Mouse (Mus musculus) embryonic facial prominence, embryonic 12.5 days (tissue): ENCODE measurements around the gene Igfbp6. TPM values are rescaled to one million over a fixed set of nuclear protein-coding genes. Genes with fewer than 3 reads are reported as not detected.

ENCODE experiments used
- ATAC-seq: fragments of 200-750 bp; cut with Nextera tagmentation; 2 replicates; pipeline ENCODE4 v1.8.0; 2017; ENCODE audit not compliant: insufficient number of reproducible peaks, insufficient read depth, low FRiP score, low TSS enrichment
- H3K27ac ChIP-seq: fragments of 300-500 bp; sonication (generic); 2 replicates; pipeline ENCODE4 v1.5.1; 2016; ENCODE audit warnings: mild to moderate bottlenecking
- H3K27me3 ChIP-seq: fragments of 300-500 bp; sonication (generic); 2 replicates; pipeline ENCODE4 v1.6.1; 2016; ENCODE audit warnings: mild to moderate bottlenecking, moderate library complexity
- H3K36me3 ChIP-seq: fragments of 300-500 bp; sonication (generic); 2 replicates; pipeline ENCODE4 v1.6.1; 2016; ENCODE audit warnings: mild to moderate bottlenecking
- H3K4me1 ChIP-seq: fragments of 300-500 bp; sonication (generic); 2 replicates; pipeline ENCODE4 v1.6.1; 2016
- H3K4me2 ChIP-seq: fragments of 300-500 bp; sonication (generic); replicated peaks from 2 replicates; pipeline ENCODE4 v1.6.1; 2016; ENCODE audit warnings: mild to moderate bottlenecking, moderate library complexity
- H3K4me3 ChIP-seq: fragments of 300-500 bp; sonication (generic); 2 replicates; pipeline ENCODE4 v1.5.1; 2016; ENCODE audit warnings: mild to moderate bottlenecking
- H3K9ac ChIP-seq: fragments of 300-500 bp; sonication (generic); 2 replicates; pipeline ENCODE4 v1.6.1; 2016; ENCODE audit warnings: mild to moderate bottlenecking, moderate library complexity
- H3K9me3 ChIP-seq: fragments of 300-500 bp; sonication (generic); 2 replicates; pipeline ENCODE4 v1.6.1; 2016; ENCODE audit warnings: mild to moderate bottlenecking, moderate library complexity
- WGBS: fragments of 180-500 bp; shearing (Covaris S2); methylation state at CpG from one replicate; pipeline ENCODE4 v1.1.7; 2016; 5-methylcytosine and 5-hydroxymethylcytosine counted together
- polyA plus RNA-seq: library from polyadenylated mRNA; unstranded; fragments of >200 nt; fragmentation: Nextera tagmentation; extraction: Ambion mirVana; gene quantifications from 2 replicates; pipeline ENCODE4 v1.2.1, GENCODE M21; 2016

Igfbp6 gene
- polyA plus RNA-seq, 1 experiment from 2014 or later = 0.92 TPM

DNA sequence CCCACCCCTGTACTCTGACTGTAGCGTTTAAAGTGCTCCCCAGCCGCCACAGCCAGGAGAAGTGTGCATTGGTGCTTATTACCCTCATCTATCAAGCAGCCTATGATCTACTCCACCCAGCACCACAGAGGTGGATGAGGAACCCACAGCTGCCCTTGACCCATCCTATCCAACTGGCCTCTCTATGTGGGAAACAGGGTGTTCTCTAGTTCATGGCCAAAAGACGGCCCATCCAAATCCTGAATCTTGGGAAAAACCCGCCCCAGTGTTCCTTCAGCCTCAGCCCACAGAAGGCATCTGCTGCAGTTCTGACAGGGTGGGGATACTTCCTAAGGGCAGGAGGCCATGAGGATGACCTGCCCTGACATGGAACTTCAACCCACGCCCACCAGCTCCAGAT lies 23.6 kb upstream of the Igfbp6 start:
- Histone ChIP-seq H3K27ac (no peak overlapping the region), H3K4me2 (no peak overlapping the region), H3K36me3 (peaks cover 72% of the 10 kb centered on the region), H3K9ac (no peak overlapping the region), H3K4me3 (no peak overlapping the region), H3K27me3 (no peaks in the 10 kb centered on the region), H3K4me1 (no peaks in the 10 kb centered on the region), H3K9me3 (no peaks in the 10 kb centered on the region)
- ATAC-seq = no peak
- WGBS = 91% methylated on average over 5 of the region's 5 CpGs

DNA sequence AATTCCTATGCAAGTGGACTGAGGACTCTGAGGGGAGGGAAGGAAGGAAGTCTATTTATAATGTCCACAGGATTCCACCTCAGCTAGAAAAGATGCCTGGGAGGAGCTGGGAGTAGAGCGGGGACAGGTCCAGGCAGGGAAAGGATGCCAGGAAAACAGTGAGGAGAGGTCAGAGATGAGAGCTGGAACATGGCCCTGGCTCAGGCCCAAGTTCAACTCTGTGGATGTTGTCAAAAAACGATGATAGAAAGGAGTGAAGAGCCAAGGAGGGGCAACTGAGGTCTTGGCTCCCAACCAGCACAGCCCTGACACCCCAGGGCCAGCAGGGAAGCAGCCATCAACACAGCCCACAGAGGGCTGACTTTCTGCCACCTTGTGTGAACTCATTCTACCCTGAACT lies 17.9 kb upstream of the Igfbp6 start:
- Histone ChIP-seq H3K27ac (no peak overlapping the region), H3K27me3 (no peaks in the 10 kb centered on the region), H3K4me3 (no peak overlapping the region), H3K4me2 (no peak overlapping the region), H3K36me3 (peaks cover 73% of the 10 kb centered on the region), H3K9me3 (no peaks in the 10 kb centered on the region), H3K9ac (0 out of 2 replicates have a peak overlapping the region, but pooled peaks have one; percentile 7), H3K4me1 (no peaks in the 10 kb centered on the region)
- 83% methylated on average over 2 of the region's 2 CpGs for WGBS
- ATAC-seq = no peak

DNA sequence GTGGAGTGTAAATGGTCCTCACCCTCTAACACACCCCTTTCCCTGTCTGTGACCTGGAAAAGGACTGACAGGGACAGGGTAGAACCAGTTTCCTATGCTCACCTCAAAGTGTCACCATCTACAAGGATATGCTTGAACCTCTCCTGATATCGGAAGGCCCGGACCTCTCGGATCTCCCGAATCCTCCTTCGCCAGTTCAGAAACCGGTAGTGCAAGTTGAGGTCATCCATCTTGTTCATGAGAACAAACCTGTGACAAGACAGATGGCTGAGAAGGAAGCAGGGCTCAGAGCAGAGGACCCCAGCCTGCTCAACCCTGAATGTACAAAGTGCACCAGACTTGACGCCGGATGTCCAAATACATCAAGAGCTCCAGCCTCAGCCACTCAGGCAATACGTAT lies 10.8 kb upstream of the Igfbp6 start:
- Histone ChIP-seq H3K27ac (no peak overlapping the region), H3K27me3 (no peaks in the 10 kb centered on the region), H3K36me3 (peaks cover 51% of the 10 kb centered on the region), H3K9ac (no peak overlapping the region), H3K4me2 (no peak overlapping the region), H3K9me3 (no peaks in the 10 kb centered on the region), H3K4me1 (peaks cover 13% of the 10 kb centered on the region), H3K4me3 (no peak overlapping the region)
- WGBS = 91% methylated on average over 9 of the region's 9 CpGs
- no peak for ATAC-seq

DNA sequence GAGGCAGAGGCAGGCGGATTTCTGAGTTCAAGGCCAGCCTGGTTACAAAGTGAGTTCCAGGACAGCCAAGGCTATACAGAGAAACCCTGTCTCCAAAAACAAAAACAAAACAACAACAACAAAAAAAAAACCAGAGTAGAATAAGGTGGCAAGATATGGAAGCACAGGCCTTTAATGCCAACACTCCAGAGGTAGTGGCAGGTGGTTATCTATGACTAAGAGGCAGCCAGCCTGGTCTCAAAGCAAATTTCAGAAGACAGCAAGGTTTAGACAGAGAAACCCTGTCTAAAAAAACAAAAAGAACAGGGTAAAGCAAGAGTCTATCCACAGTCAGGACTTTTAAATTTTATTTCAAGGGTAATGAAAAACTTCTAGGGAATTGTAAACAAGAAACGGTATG lies 9.5 kb upstream of the Igfbp6 start:
- peak overlapping the region; percentile 81; the same call in 1 of the 2 replicates for H3K4me2 ChIP-seq
- no peak overlapping the region for H3K27ac ChIP-seq
- no peaks in the 10 kb centered on the region for H3K9me3 ChIP-seq
- H3K27me3 ChIP-seq = no peaks in the 10 kb centered on the region
- no peak overlapping the region for H3K4me3 ChIP-seq
- ATAC-seq = no peak
- 77% methylated on average over 2 of the region's 2 CpGs for WGBS
- H3K4me1 ChIP-seq = peaks cover 13% of the 10 kb centered on the region
- H3K9ac ChIP-seq = no peak overlapping the region
- peaks cover 38% of the 10 kb centered on the region for H3K36me3 ChIP-seq

DNA sequence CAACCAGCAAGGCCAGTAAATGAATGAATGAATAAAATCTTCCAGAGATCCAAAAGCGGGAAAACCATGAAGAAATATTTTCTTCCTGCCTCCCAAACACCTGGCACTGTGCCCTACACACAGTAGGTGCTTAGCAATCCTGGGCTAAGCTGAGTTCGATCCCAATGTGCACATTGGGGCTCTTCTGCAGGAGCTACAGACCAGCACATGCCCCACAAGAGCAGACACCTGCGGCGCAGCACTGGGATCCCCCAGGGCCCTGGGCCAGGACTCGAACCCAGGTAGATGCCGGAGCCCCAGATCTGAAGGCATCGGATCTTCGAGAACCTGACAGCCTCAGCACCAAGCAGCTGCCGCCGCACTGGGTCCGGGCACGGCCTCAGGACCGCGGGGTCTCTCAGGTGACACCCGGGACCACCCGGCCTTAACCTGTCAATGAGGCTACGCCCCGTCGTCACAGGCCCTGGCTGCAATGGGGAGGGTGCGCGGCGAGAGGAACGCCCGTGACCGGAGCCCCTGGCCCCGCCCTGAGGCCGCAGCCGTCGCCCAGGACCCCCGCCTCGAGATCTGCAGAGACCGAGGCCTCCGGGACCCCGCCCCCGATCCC lies 8.5 kb upstream of the Igfbp6 start:
- Histone ChIP-seq H3K36me3 (peaks cover 28% of the 10 kb centered on the region), H3K9me3 (no peaks in the 10 kb centered on the region), H3K9ac (peak overlapping the region; percentile 71), H3K27me3 (no peaks in the 10 kb centered on the region), H3K4me1 (peaks cover 13% of the 10 kb centered on the region), H3K4me2 (peak overlapping the region; percentile 81), H3K27ac (peak overlapping the region; percentile 72; the same call in 1 of the 2 replicates), H3K4me3 (peak overlapping the region; percentile 72)
- ATAC-seq = peak; percentile 24
- WGBS = 2% methylated on average over 35 of the region's 35 CpGs

DNA sequence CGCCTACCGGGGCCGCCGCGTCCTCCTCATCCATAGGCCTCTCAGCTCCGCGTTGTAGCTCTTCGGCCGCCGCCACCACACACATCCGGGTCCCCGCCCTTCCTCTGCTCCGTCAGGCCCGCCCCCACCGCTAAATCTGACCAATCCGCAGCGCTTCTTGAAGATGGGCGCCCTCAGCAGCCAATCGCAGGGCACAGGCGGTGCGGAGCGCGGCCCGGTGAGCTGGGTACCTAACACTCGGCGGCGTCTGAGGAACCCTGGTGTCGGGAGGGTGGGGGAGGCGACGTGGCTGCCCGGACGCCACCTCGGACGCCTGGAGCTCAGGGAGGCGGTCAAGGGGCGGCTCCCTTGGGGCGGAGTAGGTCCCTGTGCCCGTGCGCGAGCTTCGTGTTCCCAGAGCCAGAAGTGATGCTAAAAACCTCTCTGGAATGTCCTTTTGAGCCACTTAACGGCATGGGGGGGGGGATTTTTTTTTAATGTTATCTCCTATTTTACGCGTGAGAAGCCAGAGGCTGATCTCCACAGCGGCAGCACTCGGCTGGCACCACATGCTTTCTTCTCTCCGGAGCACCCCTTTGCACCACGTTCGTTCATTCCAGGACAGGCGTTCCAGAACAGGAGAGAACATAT lies 7.9 kb upstream of the Igfbp6 start, which contains the start of gene Spryd3:
Gene Spryd3 (minus strand): TSS at position 106 of the 630 bp plus-strand sequence.
- ATAC-seq = peak; percentile 98
- H3K9me3 ChIP-seq = no peaks in the 10 kb centered on the region
- peaks cover 22% of the 10 kb centered on the region for H3K36me3 ChIP-seq
- peak within 1 kb of the TSS; percentile 72; the same call in 1 of the 2 replicates for H3K27ac ChIP-seq
- peaks cover 13% of the 10 kb centered on the region for H3K4me1 ChIP-seq
- peak within 1 kb of the TSS; percentile 81 for H3K4me2 ChIP-seq
- H3K4me3 ChIP-seq = peak within 1 kb of the TSS; percentile 72
- H3K27me3 ChIP-seq = no peaks in the 10 kb centered on the region
- under 1% methylated on average over 50 of the region's 50 CpGs for WGBS
- H3K9ac ChIP-seq = peak within 1 kb of the TSS; percentile 71

DNA sequence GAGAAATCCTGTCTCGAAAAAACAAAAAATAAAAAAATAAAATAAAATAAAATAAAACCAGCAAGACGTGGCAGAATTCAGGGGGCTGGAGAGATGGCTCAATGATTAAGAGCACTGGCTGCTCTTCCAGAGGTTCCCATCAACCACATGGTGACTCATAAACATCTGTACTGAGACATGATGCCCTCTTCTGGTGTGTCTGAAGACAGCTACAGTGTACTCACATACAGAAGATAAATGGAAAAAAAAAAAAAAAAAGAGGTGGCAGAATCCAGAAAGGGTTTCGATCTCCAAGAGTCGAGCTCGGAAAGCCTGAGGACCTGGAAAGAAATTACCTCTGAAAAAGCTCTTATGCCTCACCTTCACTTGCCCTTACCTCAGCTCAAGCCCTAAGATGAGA lies 3.0 kb upstream of the Igfbp6 start:
- Histone ChIP-seq H3K4me1 (peaks cover 14% of the 10 kb centered on the region), H3K9ac (no peak overlapping the region), H3K36me3 (no peaks in the 10 kb centered on the region), H3K4me2 (no peak overlapping the region), H3K27ac (no peak overlapping the region), H3K27me3 (peaks cover 40% of the 10 kb centered on the region), H3K4me3 (no peak overlapping the region), H3K9me3 (no peaks in the 10 kb centered on the region)
- 91% methylated on average over 5 of the region's 5 CpGs for WGBS
- no peak for ATAC-seq

DNA sequence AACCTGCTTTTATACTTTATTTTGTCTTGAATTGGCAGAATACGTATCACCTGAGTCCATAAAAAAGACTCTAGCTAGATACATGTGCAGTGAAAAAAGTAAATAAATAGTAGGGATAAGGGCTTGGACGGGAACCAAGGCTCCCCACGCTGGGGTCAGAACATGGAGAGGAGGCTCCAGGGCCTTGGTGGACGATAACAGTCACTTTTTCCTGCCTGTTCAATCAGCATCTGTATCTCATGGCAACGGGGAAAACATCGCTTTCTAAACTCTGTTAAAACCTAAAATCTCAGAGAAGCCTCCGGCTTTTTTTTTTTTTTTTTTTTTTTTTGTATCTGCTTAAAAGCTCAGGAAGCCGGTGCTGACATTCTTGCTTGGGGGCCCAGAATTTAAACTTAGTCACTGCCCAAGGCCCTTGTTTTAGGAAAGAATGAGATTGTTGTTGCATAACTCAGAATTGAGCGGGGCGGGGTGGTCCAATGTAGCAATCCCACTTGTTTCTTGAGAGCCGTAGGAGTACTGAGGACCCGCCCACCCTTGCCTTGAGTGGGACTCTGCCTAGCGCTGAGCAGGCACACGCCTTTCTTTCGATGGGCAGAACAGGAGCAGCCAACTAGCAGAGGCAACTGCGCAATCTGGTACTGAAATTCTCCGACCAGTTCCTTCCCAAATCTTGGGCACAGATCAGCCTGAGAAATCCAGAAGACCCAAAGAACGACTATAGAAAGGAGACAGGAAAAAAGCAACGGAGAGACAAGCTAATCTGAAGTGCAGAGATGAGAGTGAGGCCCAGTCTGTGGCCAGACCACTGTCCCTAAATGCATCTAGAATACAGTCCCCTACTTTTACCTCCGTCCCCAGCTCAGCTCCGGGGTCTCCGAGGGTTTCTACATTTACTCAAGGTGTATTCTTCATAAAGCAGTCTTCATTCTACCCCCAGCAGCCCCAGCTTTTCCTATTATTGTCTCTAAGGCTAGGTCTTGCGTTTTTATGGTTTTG lies 949 bp upstream of the Igfbp6 start:
- Histone ChIP-seq H3K9ac (no peak overlapping the region), H3K4me1 (peaks cover 12% of the 10 kb centered on the region), H3K4me2 (no peak overlapping the region), H3K27ac (no peak overlapping the region), H3K36me3 (no peaks in the 10 kb centered on the region), H3K27me3 (peaks cover 42% of the 10 kb centered on the region), H3K4me3 (no peak overlapping the region), H3K9me3 (no peaks in the 10 kb centered on the region)
- no peak for ATAC-seq
- WGBS = 52% methylated on average over 23 of the region's 23 CpGs

DNA sequence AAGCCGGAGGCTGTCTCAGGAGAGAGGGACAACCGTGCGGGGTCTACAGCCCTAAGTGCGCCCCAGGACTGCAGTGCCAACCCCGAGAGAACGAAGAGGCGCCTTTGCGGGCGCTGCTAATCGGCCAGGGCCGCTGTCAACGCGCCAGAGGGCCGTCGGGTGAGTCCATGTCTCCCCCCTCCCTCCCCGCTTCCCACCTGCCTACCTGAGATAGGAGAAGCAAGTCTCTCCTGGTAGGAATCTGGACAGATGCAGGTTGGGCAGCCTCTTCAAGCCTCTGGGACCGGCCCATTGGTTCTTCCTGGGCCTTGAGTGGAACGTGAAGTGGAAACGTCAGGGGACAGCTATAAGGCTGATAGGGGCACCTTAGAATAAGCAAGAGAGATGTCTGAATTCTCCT lies 564 bp downstream of the Igfbp6 start:
- no peaks in the 10 kb centered on the region for H3K36me3 ChIP-seq
- H3K9me3 ChIP-seq = no peaks in the 10 kb centered on the region
- no peak for ATAC-seq
- peaks cover 42% of the 10 kb centered on the region for H3K27me3 ChIP-seq
- H3K4me3 ChIP-seq = peak overlapping the region; percentile 20
- peak overlapping the region; percentile 19; the same call in 1 of the 2 replicates for H3K9ac ChIP-seq
- no peak overlapping the region for H3K27ac ChIP-seq
- 14% methylated on average over 19 of the region's 19 CpGs for WGBS
- peaks cover 12% of the 10 kb centered on the region for H3K4me1 ChIP-seq
- peak overlapping the region; percentile 43 for H3K4me2 ChIP-seq

DNA sequence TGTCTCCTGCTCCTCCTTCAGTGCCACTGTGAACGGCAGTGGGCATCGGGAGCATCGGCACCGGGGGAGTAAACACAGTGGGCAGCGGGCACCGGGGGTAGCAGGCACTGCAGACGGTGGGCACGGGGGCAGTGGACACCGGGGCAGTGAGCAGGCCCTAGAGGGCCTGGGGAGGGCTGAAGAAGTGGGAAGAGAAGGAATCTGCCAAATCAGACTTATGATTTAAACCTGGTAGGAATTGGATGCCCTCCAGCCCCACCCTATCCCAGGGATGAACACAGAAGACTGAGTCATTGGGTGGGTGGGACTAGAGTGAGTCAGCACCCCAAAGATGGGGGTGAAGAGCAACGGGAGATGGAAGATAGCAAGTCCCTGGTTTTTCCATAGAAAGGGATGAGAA lies 1.2 kb downstream of the Igfbp6 start:
- no peak for ATAC-seq
- H3K9ac ChIP-seq = no peak overlapping the region
- no peaks in the 10 kb centered on the region for H3K9me3 ChIP-seq
- H3K27ac ChIP-seq = no peak overlapping the region
- H3K4me2 ChIP-seq = no peak overlapping the region
- WGBS = 93% methylated on average over 10 of the region's 10 CpGs
- H3K36me3 ChIP-seq = no peaks in the 10 kb centered on the region
- H3K4me1 ChIP-seq = peaks cover 14% of the 10 kb centered on the region
- peaks cover 42% of the 10 kb centered on the region for H3K27me3 ChIP-seq
- H3K4me3 ChIP-seq = no peak overlapping the region

DNA sequence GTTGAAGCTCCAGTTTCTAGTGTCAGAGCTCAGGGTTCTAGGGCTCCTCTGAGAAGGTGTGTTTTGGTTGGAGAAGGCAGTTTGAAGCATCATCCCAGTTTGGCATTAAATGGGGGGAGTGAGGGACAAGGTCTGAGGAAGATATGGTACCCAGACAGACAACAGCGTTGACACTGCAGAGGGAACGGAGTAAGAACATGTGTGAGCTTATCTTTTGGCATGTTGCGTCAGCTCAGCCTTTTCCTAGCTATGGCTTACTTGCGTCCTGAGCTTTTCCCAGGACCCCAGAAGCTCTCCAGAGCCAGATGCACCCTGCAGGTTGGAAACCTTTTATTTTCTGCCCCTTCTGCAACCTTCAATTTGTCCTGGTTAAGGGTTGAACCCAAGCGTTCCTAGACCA lies 1.9 kb downstream of the Igfbp6 start:
- Histone ChIP-seq H3K4me3 (no peak overlapping the region), H3K36me3 (no peaks in the 10 kb centered on the region), H3K4me2 (no peak overlapping the region), H3K27ac (no peak overlapping the region), H3K9ac (no peak overlapping the region), H3K27me3 (peaks cover 42% of the 10 kb centered on the region), H3K9me3 (no peaks in the 10 kb centered on the region), H3K4me1 (peaks cover 20% of the 10 kb centered on the region)
- no peak for ATAC-seq
- 92% methylated on average over 5 of the region's 5 CpGs for WGBS
